Comparison of ENCODE assay signal across 8 mouse cellular contexts in the genomic region with DNA sequence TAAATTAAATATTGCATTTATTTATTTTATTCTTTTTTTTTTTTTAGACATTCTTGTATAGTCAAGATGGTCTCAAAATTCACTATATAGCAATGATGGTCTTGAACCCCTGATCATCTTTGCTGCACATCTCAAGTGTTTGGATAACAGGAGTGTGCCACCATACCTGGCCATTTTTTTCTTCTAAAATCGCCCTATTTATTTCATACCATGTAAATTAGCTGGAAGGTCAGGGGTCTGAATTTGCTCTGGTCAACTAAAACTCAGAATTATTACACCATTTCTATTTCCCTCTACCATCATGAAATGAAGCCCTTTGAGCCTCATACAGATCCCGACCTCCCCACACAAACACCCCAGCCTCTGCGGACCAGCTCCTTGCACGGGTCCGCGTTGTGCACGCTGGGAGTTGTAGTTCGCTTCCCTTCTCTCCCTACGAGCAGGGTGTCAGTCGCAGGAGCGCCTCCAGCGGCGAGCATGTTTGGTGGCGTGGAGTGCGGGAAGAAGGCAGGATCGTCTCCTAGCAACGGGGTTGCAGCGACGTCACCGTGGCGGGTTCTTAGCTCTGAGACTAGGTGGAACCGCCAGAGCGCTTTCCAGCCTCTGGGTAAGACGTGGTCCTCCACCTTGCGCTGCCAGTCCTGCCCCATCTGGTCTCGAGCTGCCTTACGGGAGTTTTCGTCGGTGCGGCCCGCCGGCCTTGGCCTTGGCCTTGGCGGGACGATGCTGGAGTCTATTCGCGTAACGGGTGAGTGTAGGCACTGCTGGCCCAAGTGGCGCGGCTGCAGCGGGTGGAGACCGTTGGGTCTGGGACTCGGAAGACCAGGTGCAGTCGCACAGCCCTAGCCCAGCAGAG. TPM values are rescaled to one million over a fixed set of nuclear protein-coding genes. Genes with fewer than 3 reads are reported as not detected.
A peak's percentile ranks its signal among the peaks of the same experiment; 100 is the strongest.
DNase-seq lines count a peak whose midpoint lies in the region; ATAC-seq and TF ChIP-seq lines count a peak whose summit lies in the region.

TSS of gene 9530077C05Rik (plus strand) at position 512 of the 856 bp plus-strand sequence.

- under 1% methylated on average over 43 of the region's 43 CpGs for WGBS in heart, embryonic 13.5 days
- WGBS in kidney, postnatal 0 days, result under 1% methylated on average over 43 of the region's 43 CpGs
- 2% methylated on average over 43 of the region's 43 CpGs for WGBS in liver, adult 2 months

- DNase-seq in kidney, postnatal 0 days (ENCODE audit: low spot score), result peak; percentile 97
- peak; percentile 80 for DNase-seq in liver, adult 2 months (ENCODE audit: extremely low read depth, low read depth, low spot score)
- peak; percentile 93 to 94 for DNase-seq in spleen, postnatal 36 days (ENCODE audit: low spot score in 2 of 2)

- H3K4me1 ChIP-seq in brown adipose tissue, adult 24 weeks (ENCODE audit: control insufficient read depth, insufficient read depth, insufficient read length, low read length), result no peaks in the 10 kb centered on the region
- H3K4me1 ChIP-seq in heart, embryonic 13.5 days, result 0 out of 2 replicates have a peak, but pooled peaks cover 3% of the 10 kb centered on the region
- H3K4me1 ChIP-seq in kidney, postnatal 0 days (replicated peaks; ENCODE audit: insufficient read depth, low read length), result no peaks in the 10 kb centered on the region
- no peaks in the 10 kb centered on the region for H3K4me1 ChIP-seq in liver, adult 2 months (ENCODE audit: control insufficient read depth, insufficient read depth, low read length)

- H3K36me3 ChIP-seq in heart, embryonic 13.5 days, result no peaks in the 10 kb centered on the region
- H3K36me3 ChIP-seq in kidney, postnatal 0 days (ENCODE audit: insufficient read depth, low read length), result no peaks in the 10 kb centered on the region
- H3K36me3 ChIP-seq in liver, adult 2 months (ENCODE audit: control insufficient read depth, insufficient read depth, low read length), result no peaks in the 10 kb centered on the region

- no peaks in the 10 kb centered on the region for H3K9me3 ChIP-seq in heart, embryonic 13.5 days
- H3K9me3 ChIP-seq in kidney, postnatal 0 days (replicated peaks; ENCODE audit: low read length), result no peaks in the 10 kb centered on the region

- peak within 1 kb of the TSS; percentile 84 for H3K4me2 ChIP-seq in heart, embryonic 13.5 days
- H3K4me2 ChIP-seq in kidney, postnatal 0 days (ENCODE audit: low read length), result peak within 1 kb of the TSS; percentile 90

- peak; percentile 100 for ATAC-seq in CD4-positive, CD25-positive, alpha-beta regulatory T cell, adult 4 months
- peak; percentile 100 for ATAC-seq in erythroid progenitor cell, adult 5-6 weeks (replicated peaks; ENCODE audit: low FRiP score, poor library complexity, severe bottlenecking)
- ATAC-seq in heart, embryonic 13.5 days (ENCODE audit: extremely low read depth, insufficient number of reproducible peaks, low FRiP score, low TSS enrichment), result peak; percentile 94
- ATAC-seq in kidney, postnatal 0 days (replicated peaks; ENCODE audit: low FRiP score, low read depth), result peak; percentile 97
- peak; percentile 100 for ATAC-seq in monocyte, adult 5-6 weeks (replicated peaks; ENCODE audit: insufficient number of reproducible peaks, low FRiP score, low TSS enrichment, poor library complexity, severe bottlenecking)

- TF ChIP-seq POLR2A in liver, adult 2 months (IDR thresholded peaks at IDR 0.05; ENCODE audit: extremely low read depth, insufficient read depth, low read length), result no peak

- H3K27me3 ChIP-seq in heart, embryonic 13.5 days (replicated peaks), result 0 out of 2 replicates have a peak, but pooled peaks cover 4% of the 10 kb centered on the region
- no peaks in the 10 kb centered on the region for H3K27me3 ChIP-seq in kidney, postnatal 0 days (ENCODE audit: insufficient read depth, low read length)
- H3K27me3 ChIP-seq in liver, adult 2 months (ENCODE audit: control insufficient read depth, insufficient read depth, low read length), result no peaks in the 10 kb centered on the region

- no peak within 1 kb of the TSS for H3K27ac ChIP-seq in brown adipose tissue, adult 24 weeks (replicated peaks; ENCODE audit: low read depth, low read length)
- no peak within 1 kb of the TSS for H3K27ac ChIP-seq in heart, embryonic 13.5 days (replicated peaks)
- no peak within 1 kb of the TSS for H3K27ac ChIP-seq in kidney, postnatal 0 days
- H3K27ac ChIP-seq in liver, adult 2 months (replicated peaks; ENCODE audit: insufficient read depth, low read depth, low read length), result no peak within 1 kb of the TSS

- peak within 1 kb of the TSS; percentile 76 for H3K4me3 ChIP-seq in brown adipose tissue, adult 24 weeks (ENCODE audit: insufficient read depth, low read depth, low read length)
- H3K4me3 ChIP-seq in heart, embryonic 13.5 days, result peak within 1 kb of the TSS; percentile 68
- peak within 1 kb of the TSS; percentile 52 for H3K4me3 ChIP-seq in kidney, postnatal 0 days (replicated peaks; ENCODE audit: low read depth, low read length)
- peak within 1 kb of the TSS; percentile 57 for H3K4me3 ChIP-seq in liver, adult 2 months (ENCODE audit: insufficient read depth, low read depth, low read length)

- peak; percentile 93 for TF ChIP-seq CTCF in kidney, postnatal 0 days (IDR thresholded peaks at IDR 0.05; ENCODE audit: low read depth)
- TF ChIP-seq CTCF in liver, adult 2 months (IDR thresholded peaks at IDR 0.05; ENCODE audit: low read depth, low read length), result peak; percentile 93

- H3K79me2 ChIP-seq in liver, adult 2 months (ENCODE audit: control insufficient read depth, insufficient read depth, low read length), result no peaks in the 10 kb centered on the region

- peak within 1 kb of the TSS; percentile 84 for H3K9ac ChIP-seq in heart, embryonic 13.5 days
- H3K9ac ChIP-seq in kidney, postnatal 0 days (ENCODE audit: low read depth, low read length), result peak within 1 kb of the TSS; percentile 59; the same call in 1 of the 2 replicates
- peak within 1 kb of the TSS; percentile 55 for H3K9ac ChIP-seq in liver, adult 2 months (ENCODE audit: low read depth, low read length)

RNA-seq across cellular contexts. Expression of gene 9530077C05Rik, which starts in this region (rescaled TPM):
- 1 to 10 TPM; 1.1 to 1.2 TPM for polyA plus RNA-seq in CD4-positive, CD25-positive, alpha-beta regulatory T cell, adult 4 months (2017; shearing (Covaris generic))
- not detected in 2 replicates for polyA plus RNA-seq in brown adipose tissue, adult 24 weeks (2012; ENCODE audit: insufficient read depth, insufficient read length, missing spikeins)
- total RNA-seq in erythroid progenitor cell, adult 5-6 weeks (2015; ENCODE audit: low replicate concordance), result 4.7 and 31.4 TPM in 2 replicates
- total RNA-seq in erythroid progenitor cell, adult 5-6 weeks (2017; ENCODE audit: low replicate concordance), result 5.1 and 6.7 TPM in 2 replicates
- 1.7 and 2.4 TPM in 2 replicates for polyA plus RNA-seq in heart, embryonic 13.5 days (2015; fragmentation: Nextera tagmentation; extraction: Ambion mirVana)
- polyA plus RNA-seq in kidney, postnatal 0 days (2015; fragmentation: Nextera tagmentation; extraction: Ambion mirVana), result 2.1 and 2.9 TPM in 2 replicates
- 0.13 and 0.18 TPM in 2 replicates for total RNA-seq in liver, adult 2 months (2014; rRNA removed)
- polyA plus RNA-seq in liver, adult 2 months (2012; rRNA removed), result 0.04 and 0.07 TPM in 2 replicates
- total RNA-seq in monocyte, adult 5-6 weeks (2017), result 0.97 TPM in 1 of 3 replicates, not detected in the others

Comparison
In these comparisons a context has a peak if more than half of its experiments do, and no peak if none do; other contexts are left out.
1. Peak in DNase-seq, H3K4me3 ChIP-seq and H3K9ac ChIP-seq in liver, adult 2 months; RNA of the gene not detected or under 1 TPM.
2. Peak in ATAC-seq in monocyte, adult 5-6 weeks; RNA of the gene not detected or under 1 TPM.